Mouse (Mus musculus) midbrain, embryonic 10.5 days (tissue): Measurements from ENCODE around the gene Hoxb5. TPM values are rescaled to one million over a fixed set of nuclear protein-coding genes. Genes with fewer than 3 reads are reported as not detected.

Experiments used
- DNase-seq: peaks from one replicate; pipeline ENCODE4 v3.0.0-alpha.2; 2017; ENCODE audit warnings: low spot score
- H3K27ac ChIP-seq: fragments of 300-500 bp; sonication (generic); replicated peaks from 2 replicates; pipeline ENCODE4 v1.5.1; 2016; ENCODE audit warnings: mild to moderate bottlenecking
- H3K27me3 ChIP-seq: fragments of 300-500 bp; sonication (generic); 2 replicates; pipeline ENCODE4 v1.6.1; 2016; ENCODE audit warnings: low read depth, mild to moderate bottlenecking; ENCODE audit not compliant: poor library complexity, severe bottlenecking
- H3K36me3 ChIP-seq: fragments of 300-500 bp; sonication (generic); 2 replicates; pipeline ENCODE4 v1.6.1; 2016; ENCODE audit warnings: mild to moderate bottlenecking, moderate library complexity
- H3K4me1 ChIP-seq: fragments of 300-500 bp; sonication (generic); 2 replicates; pipeline ENCODE4 v1.6.1; 2016
- H3K4me3 ChIP-seq: fragments of 300-500 bp; sonication (generic); 2 replicates; pipeline ENCODE4 v1.5.1; 2016; ENCODE audit warnings: mild to moderate bottlenecking, moderate library complexity
- H3K9me3 ChIP-seq: fragments of 300-500 bp; sonication (generic); replicated peaks from 2 replicates; pipeline ENCODE4 v1.6.1; 2016; ENCODE audit warnings: mild to moderate bottlenecking
- WGBS: fragments of 180-500 bp; shearing (Covaris S2); methylation state at CpG from one replicate; pipeline ENCODE4 v1.1.7; 2016; 5-methylcytosine and 5-hydroxymethylcytosine counted together
- polyA plus RNA-seq: library from polyadenylated mRNA; unstranded; fragments of >200 nt; fragmentation: Nextera tagmentation; extraction: Ambion mirVana; gene quantifications from 2 replicates; pipeline ENCODE4 v1.2.1, GENCODE M21; 2016

The Hoxb5 gene
- polyA plus RNA-seq, 1 experiment from 2014 or later = not detected

GRCm38 (mm10) chr11:96264390-96265020, 38.6 kb upstream of the Hoxb5 start:
- H3K4me1 ChIP-seq = no peaks in the 10 kb centered on the region
- no peaks in the 10 kb centered on the region for H3K36me3 ChIP-seq
- under 1% methylated on average over 8 of the region's 8 CpGs for WGBS
- no peak overlapping the region for H3K4me3 ChIP-seq
- peak; percentile 53 for DNase-seq
- H3K9me3 ChIP-seq = no peaks in the 10 kb centered on the region
- H3K27me3 ChIP-seq = peaks cover 100% of the 10 kb centered on the region
- no peak overlapping the region for H3K27ac ChIP-seq

- H3K4me1 ChIP-seq = peaks cover 2% of the 10 kb centered on the region; the same call in 1 of the 2 replicates
- H3K36me3 ChIP-seq = no peaks in the 10 kb centered on the region
- no peaks in the 10 kb centered on the region for H3K9me3 ChIP-seq
- DNase-seq = peak; percentile 39
- peaks cover 100% of the 10 kb centered on the region for H3K27me3 ChIP-seq
- H3K27ac ChIP-seq = no peak overlapping the region
- 2% methylated on average over 7 of the region's 7 CpGs for WGBS
- no peak overlapping the region for H3K4me3 ChIP-seq
Measured at GRCm38 (mm10) chr11:96265954-96266353, 37.2 kb upstream of the Hoxb5 start.

GRCm38 (mm10) chr11:96267021-96267920, 35.9 kb upstream of the Hoxb5 start:
- H3K27me3 ChIP-seq = peaks cover 100% of the 10 kb centered on the region
- H3K4me1 ChIP-seq = peaks cover 15% of the 10 kb centered on the region
- no peak overlapping the region for H3K27ac ChIP-seq
- peak; percentile 40 for DNase-seq
- no peak overlapping the region for H3K4me3 ChIP-seq
- 9% methylated on average over 7 of the region's 7 CpGs for WGBS
- H3K36me3 ChIP-seq = no peaks in the 10 kb centered on the region
- no peaks in the 10 kb centered on the region for H3K9me3 ChIP-seq

GRCm38 (mm10) chr11:96268031-96268745, 34.9 kb upstream of the Hoxb5 start:
- DNase-seq = peak; percentile 34
- no peaks in the 10 kb centered on the region for H3K9me3 ChIP-seq
- H3K27me3 ChIP-seq = peaks cover 100% of the 10 kb centered on the region
- H3K4me3 ChIP-seq = no peak overlapping the region
- peaks cover 18% of the 10 kb centered on the region for H3K4me1 ChIP-seq
- no peak overlapping the region for H3K27ac ChIP-seq
- 3% methylated on average over 1 of the region's 1 CpGs for WGBS
- no peaks in the 10 kb centered on the region for H3K36me3 ChIP-seq

GRCm38 (mm10) chr11:96269869-96270268, 33.3 kb upstream of the Hoxb5 start:
- Histone ChIP-seq H3K4me1 (peaks cover 18% of the 10 kb centered on the region), H3K36me3 (no peaks in the 10 kb centered on the region), H3K27ac (no peak overlapping the region), H3K9me3 (no peaks in the 10 kb centered on the region), H3K27me3 (peaks cover 100% of the 10 kb centered on the region), H3K4me3 (no peak overlapping the region)
- DNase-seq = no peak
- WGBS = under 1% methylated on average over 19 of the region's 19 CpGs

GRCm38 (mm10) chr11:96270996-96271540, 32.1 kb upstream of the Hoxb5 start, which contains the start of gene Hoxb9:
TSS of gene Hoxb9 (plus strand) at chr11:96271457.
- no peak for DNase-seq
- Histone ChIP-seq H3K9me3 (no peaks in the 10 kb centered on the region), H3K27me3 (peaks cover 100% of the 10 kb centered on the region), H3K4me3 (no peak within 1 kb of the TSS), H3K36me3 (no peaks in the 10 kb centered on the region), H3K4me1 (peaks cover 18% of the 10 kb centered on the region), H3K27ac (no peak within 1 kb of the TSS)
- WGBS = under 1% methylated on average over 40 of the region's 40 CpGs

GRCm38 (mm10) chr11:96271541-96272011, 31.6 kb upstream of the Hoxb5 start:
- Histone ChIP-seq H3K4me3 (no peak overlapping the region), H3K9me3 (no peaks in the 10 kb centered on the region), H3K27ac (no peak overlapping the region), H3K4me1 (peaks cover 18% of the 10 kb centered on the region), H3K27me3 (peaks cover 100% of the 10 kb centered on the region), H3K36me3 (no peaks in the 10 kb centered on the region)
- whole genome bisulfite sequencing = under 1% methylated on average over 52 of the region's 52 CpGs
- no peak for DNase-seq

GRCm38 (mm10) chr11:96272024-96272921, 30.9 kb upstream of the Hoxb5 start:
- no peaks in the 10 kb centered on the region for H3K9me3 ChIP-seq
- H3K36me3 ChIP-seq = no peaks in the 10 kb centered on the region
- H3K4me3 ChIP-seq = no peak overlapping the region
- H3K27ac ChIP-seq = no peak overlapping the region
- peaks cover 18% of the 10 kb centered on the region for H3K4me1 ChIP-seq
- H3K27me3 ChIP-seq = peaks cover 100% of the 10 kb centered on the region
- no peak for DNase-seq
- WGBS = under 1% methylated on average over 58 of the region's 58 CpGs

- WGBS = 3% methylated on average over 10 of the region's 10 CpGs
- H3K36me3 ChIP-seq = no peaks in the 10 kb centered on the region
- H3K4me3 ChIP-seq = no peak overlapping the region
- peaks cover 18% of the 10 kb centered on the region for H3K4me1 ChIP-seq
- H3K27ac ChIP-seq = no peak overlapping the region
- DNase-seq = no peak
- peaks cover 100% of the 10 kb centered on the region for H3K27me3 ChIP-seq
- no peaks in the 10 kb centered on the region for H3K9me3 ChIP-seq
Measured at GRCm38 (mm10) chr11:96274428-96274827, 28.7 kb upstream of the Hoxb5 start.

GRCm38 (mm10) chr11:96275896-96276295, 27.2 kb upstream of the Hoxb5 start:
- Histone ChIP-seq H3K27me3 (peaks cover 100% of the 10 kb centered on the region), H3K27ac (no peak overlapping the region), H3K4me3 (no peak overlapping the region), H3K9me3 (no peaks in the 10 kb centered on the region), H3K4me1 (peaks cover 17% of the 10 kb centered on the region), H3K36me3 (no peaks in the 10 kb centered on the region)
- no peak for DNase-seq
- 12% methylated on average over 4 of the region's 4 CpGs for WGBS

- Histone ChIP-seq H3K4me1 (peaks cover 2% of the 10 kb centered on the region; the same call in 1 of the 2 replicates), H3K27me3 (peaks cover 100% of the 10 kb centered on the region), H3K4me3 (no peak overlapping the region), H3K36me3 (no peaks in the 10 kb centered on the region), H3K9me3 (no peaks in the 10 kb centered on the region), H3K27ac (no peak overlapping the region)
- 1% methylated on average over 35 of the region's 35 CpGs for WGBS
- DNase-seq = no peak
Measured at GRCm38 (mm10) chr11:96277151-96278044, 25.7 kb upstream of the Hoxb5 start.
